Mouse (Mus musculus) stomach, embryonic 16.5 days (tissue): ENCODE results near the gene Olfr1195. TPM values are rescaled to one million over a fixed set of nuclear protein-coding genes. Genes with fewer than 3 reads are reported as not detected.
"Not testable (repeated sequence)": the region's sequence is repeated elsewhere in the genome, so short reads cannot be mapped to it uniquely, and the experiment has no call there.

Experiments
- ATAC-seq: fragments of 200-750 bp; cut with Nextera tagmentation; 2 replicates; pipeline ENCODE4 v1.8.0; 2017; ENCODE audit warnings: moderate number of reproducible peaks, moderate TSS enrichment; ENCODE audit not compliant: insufficient read depth, low FRiP score
- H3K27ac ChIP-seq: fragments of 300-500 bp; sonication (generic); 2 replicates; pipeline ENCODE4 v1.5.1; 2014; ENCODE audit warnings: low read length
- H3K27me3 ChIP-seq: fragments of 300-500 bp; sonication (generic); 2 replicates; pipeline ENCODE4 v1.6.1; 2014; ENCODE audit warnings: low read length, control low read depth, mixed read lengths; ENCODE audit not compliant: control insufficient read depth, insufficient read depth
- H3K36me3 ChIP-seq: fragments of 300-500 bp; sonication (generic); 2 replicates; pipeline ENCODE4 v1.6.1; 2014; ENCODE audit warnings: low read length; ENCODE audit not compliant: control insufficient read depth, insufficient read depth
- H3K4me1 ChIP-seq: fragments of 300-500 bp; sonication (generic); 2 replicates; pipeline ENCODE4 v1.6.1; 2014; ENCODE audit warnings: low read length, control low read depth, mixed read lengths; ENCODE audit not compliant: control insufficient read depth, insufficient read depth
- H3K4me2 ChIP-seq: fragments of 300-500 bp; sonication (generic); 2 replicates; pipeline ENCODE4 v1.6.1; 2014; ENCODE audit warnings: low read depth, low read length, mixed read lengths
- H3K4me3 ChIP-seq: fragments of 300-500 bp; sonication (generic); replicated peaks from 2 replicates; pipeline ENCODE4 v1.5.1; 2014; ENCODE audit warnings: mild to moderate bottlenecking, low read length
- H3K9ac ChIP-seq: fragments of 300-500 bp; sonication (generic); 2 replicates; pipeline ENCODE4 v1.6.1; 2014; ENCODE audit warnings: low read length
- H3K9me3 ChIP-seq: fragments of 300-500 bp; sonication (generic); replicated peaks from 2 replicates; pipeline ENCODE4 v1.6.1; 2016; ENCODE audit warnings: low read length, control low read depth; ENCODE audit not compliant: control insufficient read depth
- WGBS: fragments of 180-500 bp; shearing (Covaris S2); extraction: QIAGEN DNeasy Blood & Tissue Kit; methylation state at CpG from one replicate; pipeline ENCODE4 v1.1.7; 2014; 5-methylcytosine and 5-hydroxymethylcytosine counted together
- polyA plus RNA-seq: library from polyadenylated mRNA; unstranded; fragments of >200 nt; fragmentation: Nextera tagmentation; extraction: Ambion mirVana; gene quantifications from 2 replicates; pipeline ENCODE4 v1.2.1, GENCODE M21; 2015

Olfr1195 gene
- not detected in 2 replicates for polyA plus RNA-seq

DNA sequence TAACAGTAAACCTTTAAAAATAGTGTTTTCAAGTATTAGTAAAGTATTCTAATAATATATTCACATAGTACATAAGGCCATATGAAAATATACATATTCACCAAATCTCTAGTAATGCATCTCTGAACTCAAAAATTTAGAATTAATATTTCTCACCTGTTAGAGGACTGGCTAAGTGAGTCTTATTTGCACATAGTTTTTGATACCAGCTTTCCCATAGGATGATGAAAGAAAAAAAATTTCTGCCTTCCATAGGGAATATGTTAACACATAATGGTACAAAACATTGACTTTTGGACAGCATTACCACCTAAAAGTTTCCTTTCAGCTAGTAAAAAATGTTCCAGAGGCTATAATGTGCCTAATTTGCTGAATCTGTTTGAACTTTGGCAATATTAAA is at the start of gene Olfr1195:
Olfr1195 (minus strand) TSS at position 101 of the 400 bp plus-strand sequence.
- no peaks in the 10 kb centered on the region for H3K4me1 ChIP-seq
- no peaks in the 10 kb centered on the region for H3K9me3 ChIP-seq
- no peak within 1 kb of the TSS for H3K27ac ChIP-seq
- H3K4me3 ChIP-seq, result no peak within 1 kb of the TSS
- no peak within 1 kb of the TSS for H3K9ac ChIP-seq
- no peaks in the 10 kb centered on the region for H3K27me3 ChIP-seq
- H3K4me2 ChIP-seq, result no peak within 1 kb of the TSS
- ATAC-seq, result no peak
- H3K36me3 ChIP-seq, result no peaks in the 10 kb centered on the region

DNA sequence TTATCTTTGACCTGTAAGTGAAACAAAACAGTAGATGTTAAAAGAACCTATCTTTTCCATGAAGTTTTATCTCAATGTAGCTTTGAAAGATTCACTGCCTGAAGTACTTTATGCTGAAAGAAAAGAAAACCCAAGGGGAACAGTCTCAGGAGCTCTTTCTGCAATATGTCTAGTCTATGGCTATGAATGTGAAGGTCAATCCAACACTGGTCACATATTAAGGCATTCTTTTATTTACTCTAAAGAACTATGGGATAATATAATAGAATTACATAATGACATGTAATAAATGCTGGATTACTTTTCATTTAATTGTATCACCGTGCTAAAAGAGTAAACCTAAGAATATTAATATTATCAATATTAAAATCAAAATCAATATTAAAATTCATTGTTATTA is 43.3 kb upstream of the Olfr1195 start, which contains the start of gene Olfr1197:
Olfr1197 (minus strand) TSS at position 101 of the 400 bp plus-strand sequence.
- no peaks in the 10 kb centered on the region for H3K4me1 ChIP-seq
- no peaks in the 10 kb centered on the region for H3K36me3 ChIP-seq
- no peak within 1 kb of the TSS for H3K27ac ChIP-seq
- no peaks in the 10 kb centered on the region for H3K27me3 ChIP-seq
- ATAC-seq, result no peak
- no peak within 1 kb of the TSS for H3K4me3 ChIP-seq
- 77% methylated on average over 1 of the region's 1 CpGs for WGBS
- H3K4me2 ChIP-seq, result no peak within 1 kb of the TSS
- no peaks in the 10 kb centered on the region for H3K9me3 ChIP-seq
- H3K9ac ChIP-seq, result no peak within 1 kb of the TSS

- no peak within 1 kb of the TSS for H3K4me3 ChIP-seq
- ATAC-seq, result no peak
- H3K4me2 ChIP-seq, result no peak within 1 kb of the TSS
- no peaks in the 10 kb centered on the region for H3K36me3 ChIP-seq
- no peak within 1 kb of the TSS for H3K9ac ChIP-seq
- no peaks in the 10 kb centered on the region for H3K27me3 ChIP-seq
- H3K4me1 ChIP-seq, result no peaks in the 10 kb centered on the region
- 83% methylated on average over 2 of the region's 2 CpGs for WGBS
- H3K27ac ChIP-seq, result no peak within 1 kb of the TSS
- no peaks in the 10 kb centered on the region for H3K9me3 ChIP-seq
These were observed 15.5 kb upstream of the Olfr1195 start, which contains the start of gene Olfr1196 for GRCm38 (mm10) chr2:88704497-88704896. Gene Olfr1196, minus strand, starts transcription at chr2:88704597.

DNA sequence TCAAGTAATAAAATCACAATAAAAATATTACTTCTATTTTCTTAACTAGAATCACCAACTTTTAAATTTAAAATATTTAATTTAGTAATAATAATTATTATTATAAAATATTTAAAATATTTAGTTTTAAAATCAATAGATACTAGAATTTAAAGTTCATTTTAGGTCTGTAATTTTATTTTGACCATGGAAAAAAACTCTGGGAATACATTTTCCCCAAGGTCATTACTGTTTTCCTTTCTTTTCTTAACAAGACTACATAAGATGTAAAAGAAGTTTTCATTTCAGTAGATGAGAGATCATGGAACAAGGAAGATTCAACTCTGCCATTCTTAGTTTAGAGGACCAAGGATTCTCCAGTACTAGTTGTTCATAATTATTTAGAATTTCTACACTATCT is 13.7 kb downstream of the Olfr1195 start, which contains the start of gene Olfr1193:
Olfr1193 (plus strand) TSS at position 301 of the 400 bp plus-strand sequence.
- H3K9ac ChIP-seq, H3K4me3 ChIP-seq, H3K27ac ChIP-seq, ATAC-seq, H3K27me3 ChIP-seq, H3K4me1 ChIP-seq, H3K36me3 ChIP-seq, H3K4me2 ChIP-seq, H3K9me3 ChIP-seq: not testable (repeated sequence)

DNA sequence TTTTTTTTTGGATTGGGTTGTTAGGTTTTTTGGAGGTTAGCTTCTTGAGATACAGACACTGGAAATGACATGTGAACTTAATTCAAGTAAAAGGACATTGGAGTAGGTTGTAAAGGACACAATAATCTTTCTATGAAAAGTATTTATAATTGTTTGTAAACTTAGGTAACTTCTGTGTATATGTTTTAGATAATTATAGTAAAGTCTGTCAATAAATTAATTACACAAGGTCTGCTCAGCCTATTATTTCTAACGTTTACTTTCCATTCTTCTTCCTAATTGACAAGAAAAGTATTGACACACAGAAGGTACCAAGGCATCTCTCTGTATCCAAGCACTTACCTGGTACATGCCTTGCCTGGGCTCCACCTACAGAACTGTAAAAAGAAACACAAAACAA is 40.8 kb downstream of the Olfr1195 start, which contains the start of gene Olfr1192-ps1:
Olfr1192-ps1 (plus strand) TSS at position 301 of the 400 bp plus-strand sequence.
- H3K27me3 ChIP-seq, result no peaks in the 10 kb centered on the region
- no peak within 1 kb of the TSS for H3K4me2 ChIP-seq
- WGBS, result 27% methylated on average over 1 of the region's 1 CpGs
- H3K27ac ChIP-seq, result no peak within 1 kb of the TSS
- ATAC-seq, result no peak
- no peaks in the 10 kb centered on the region for H3K9me3 ChIP-seq
- no peaks in the 10 kb centered on the region for H3K4me1 ChIP-seq
- no peaks in the 10 kb centered on the region for H3K36me3 ChIP-seq
- no peak within 1 kb of the TSS for H3K4me3 ChIP-seq
- no peak within 1 kb of the TSS for H3K9ac ChIP-seq

GRCm38 (mm10) chr2:88640242-88640641 is 48.7 kb downstream of the Olfr1195 start, which contains the start of gene Olfr1191-ps1:
Gene Olfr1191-ps1, plus strand, starts transcription at chr2:88640542.
- H3K27me3 ChIP-seq, H3K36me3 ChIP-seq, H3K9me3 ChIP-seq, H3K4me2 ChIP-seq, H3K4me1 ChIP-seq, ATAC-seq, H3K9ac ChIP-seq, H3K27ac ChIP-seq, H3K4me3 ChIP-seq: not testable (repeated sequence)
- 81% methylated on average over 1 of the region's 1 CpGs for WGBS

Other genes with a start within 250 kb of the Olfr1195 start
- not detected in 2 replicates for gene Gm13757, start 240.1 kb downstream of the Olfr1195 start, polyA plus RNA-seq
- not detected in 2 replicates for gene Olfr1183, start 234.3 kb downstream of the Olfr1195 start, polyA plus RNA-seq
- not detected in 2 replicates for gene Olfr1184, start 205.6 kb downstream of the Olfr1195 start, polyA plus RNA-seq
- not detected in 2 replicates for gene Olfr1185-ps1, start 195.9 kb downstream of the Olfr1195 start, polyA plus RNA-seq
- not detected in 2 replicates for gene Olfr1186, start 170.6 kb downstream of the Olfr1195 start, polyA plus RNA-seq
- not detected in 2 replicates for gene Olfr1188, start 132.3 kb downstream of the Olfr1195 start, polyA plus RNA-seq
- gene Olfr1189, start 102.7 kb downstream of the Olfr1195 start, polyA plus RNA-seq, result not detected in 2 replicates
- not detected in 2 replicates for gene Olfr1191-ps1, start 48.6 kb downstream of the Olfr1195 start, polyA plus RNA-seq
- gene Olfr1192-ps1, start 40.7 kb downstream of the Olfr1195 start, polyA plus RNA-seq, result not detected in 2 replicates
- gene Olfr1193, start 13.6 kb downstream of the Olfr1195 start, polyA plus RNA-seq, result not detected in 2 replicates
- gene Olfr1196, start 15.4 kb upstream of the Olfr1195 start, polyA plus RNA-seq, result not detected in 2 replicates
- not detected in 2 replicates for gene Olfr1197, start 43.2 kb upstream of the Olfr1195 start, polyA plus RNA-seq
- gene Olfr1198, start 62.2 kb upstream of the Olfr1195 start, polyA plus RNA-seq, result not detected in 2 replicates
- gene Olfr1199, start 71.3 kb upstream of the Olfr1195 start, polyA plus RNA-seq, result not detected in 2 replicates
- gene Olfr1200, start 81.3 kb upstream of the Olfr1195 start, polyA plus RNA-seq, result not detected in 2 replicates
- not detected in 2 replicates for gene Olfr1201, start 103.8 kb upstream of the Olfr1195 start, polyA plus RNA-seq
- gene Olfr1202, start 125.3 kb upstream of the Olfr1195 start, polyA plus RNA-seq, result not detected in 2 replicates
- gene Olfr1205, start 140.6 kb upstream of the Olfr1195 start, polyA plus RNA-seq, result not detected in 2 replicates
- not detected in 2 replicates for gene Olfr1204, start 160.1 kb upstream of the Olfr1195 start, polyA plus RNA-seq
- gene Olfr1206, start 174.0 kb upstream of the Olfr1195 start, polyA plus RNA-seq, result not detected in 2 replicates
- not detected in 2 replicates for gene Olfr1208, start 213.1 kb upstream of the Olfr1195 start, polyA plus RNA-seq
- gene Olfr1209, start 226.0 kb upstream of the Olfr1195 start, polyA plus RNA-seq, result not detected in 2 replicates
- not detected in 2 replicates for gene Olfr1211, start 248.9 kb upstream of the Olfr1195 start, polyA plus RNA-seq